Mouse (Mus musculus): Measurements from ENCODE around the gene Emd.

DNA sequence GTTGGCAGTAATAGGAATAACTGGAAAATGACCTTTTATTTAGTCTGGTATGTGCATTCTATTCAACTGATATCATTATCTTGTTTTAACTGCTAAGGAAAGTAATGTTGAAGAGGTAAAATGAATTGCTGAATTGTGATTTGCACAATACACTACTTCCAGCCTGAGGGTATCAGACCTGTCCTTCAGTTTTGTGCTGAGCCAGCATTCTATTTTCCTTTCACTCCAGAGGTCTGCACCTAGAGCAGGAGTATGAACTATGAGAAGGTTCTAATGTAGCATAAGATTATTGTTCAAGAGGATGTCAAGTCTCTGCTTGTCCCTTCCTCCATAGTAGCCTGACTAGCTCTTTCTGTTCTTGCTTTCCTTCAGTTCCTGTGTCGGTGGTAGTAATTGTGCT lies 43.9 kb downstream of the Emd start:
- TF ChIP-seq CTCF (IDR thresholded peaks at IDR 0.05; ENCODE audit: borderline replicate concordance, extremely low read depth, insufficient read depth, insufficient read length) (no peak), POLR2A (IDR thresholded peaks at IDR 0.05; ENCODE audit: borderline replicate concordance, extremely low read depth, insufficient read depth, insufficient read length, poor library complexity, severe bottlenecking) (no peak)
